ENCODE assay signal across 12 mouse cellular contexts in the genomic region with DNA sequence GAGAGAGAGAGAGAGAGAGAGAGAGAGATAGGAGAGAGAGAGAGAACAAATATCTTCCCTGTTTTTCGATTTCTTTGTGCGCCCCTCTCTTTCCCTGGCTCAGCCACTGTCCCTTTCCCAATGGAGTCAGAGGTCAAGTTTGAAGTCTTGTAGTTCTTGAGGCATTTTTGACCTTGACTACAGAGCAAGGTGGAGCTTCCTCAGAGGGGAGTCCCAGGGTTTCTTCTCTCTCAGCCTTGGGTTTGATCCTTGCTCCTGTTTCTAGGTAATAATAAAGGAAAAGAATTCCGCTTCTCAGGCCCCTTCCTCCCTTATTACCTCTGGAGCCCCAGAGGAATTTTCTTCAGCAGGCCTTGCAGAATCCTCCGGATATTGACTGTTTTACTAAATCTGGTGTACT. TPM values are rescaled to one million over a fixed set of nuclear protein-coding genes. Genes with fewer than 3 reads are reported as not detected.
DNase-seq lines count a peak whose midpoint lies in the region; ATAC-seq lines count a peak whose summit lies in the region.
"Had no signal": no experiment of that assay in that cellular context is flagged by ENCODE, and none has a peak within 500 bp of the region (broad histone marks: within the 10 kb centered on the region; RNA-seq: fewer than 3 reads in every experiment).

No protein-coding gene starts in this region.

- peak overlapping the region; percentile 61 for H3K9ac ChIP-seq in lung, embryonic 15.5 days
- H3K9ac ChIP-seq in forebrain, embryonic 15.5 days (replicated peaks), result peak overlapping the region; percentile 85
- peak overlapping the region; percentile 33 for H3K9ac ChIP-seq in limb, embryonic 15.5 days
- H3K9ac ChIP-seq: liver, embryonic 13.5 days had no signal

- no peaks in the 10 kb centered on the region for H3K36me3 ChIP-seq in lung, embryonic 15.5 days
- H3K36me3 ChIP-seq in forebrain, embryonic 15.5 days, result no peaks in the 10 kb centered on the region
- H3K36me3 ChIP-seq in limb, embryonic 15.5 days, result no peaks in the 10 kb centered on the region; the same call in 1 of the 2 replicates
- H3K36me3 ChIP-seq: liver, embryonic 13.5 days had no signal

- H3K4me1 ChIP-seq in lung, embryonic 15.5 days, result peaks cover 31% of the 10 kb centered on the region
- H3K4me1 ChIP-seq in forebrain, embryonic 15.5 days, result peaks cover 43% of the 10 kb centered on the region
- H3K4me1 ChIP-seq in limb, embryonic 15.5 days, result peaks cover 48% of the 10 kb centered on the region

- WGBS in lung, embryonic 15.5 days, result 39% methylated on average over 4 of the region's 4 CpGs
- 1% methylated on average over 4 of the region's 4 CpGs for WGBS in forebrain, embryonic 15.5 days
- 18% methylated on average over 4 of the region's 4 CpGs for WGBS in limb, embryonic 15.5 days

- H3K4me2 ChIP-seq in lung, embryonic 15.5 days, result peak overlapping the region; percentile 98
- peak overlapping the region; percentile 88 for H3K4me2 ChIP-seq in forebrain, embryonic 15.5 days (replicated peaks)
- H3K4me2 ChIP-seq in limb, embryonic 15.5 days, result peak overlapping the region; percentile 97

- DNase-seq in lung, postnatal 10 days, result no peak
- no peak for DNase-seq in urinary bladder, postnatal 25 days (ENCODE audit: low spot score)
- DNase-seq in adrenal gland, postnatal 10 days, result no peak
- no peak for DNase-seq in left cerebral cortex, adult 9 months (ENCODE audit: low spot score in 2 of 2)
- DNase-seq: cerebellum, adult 18-20 months; gastrocnemius, postnatal 36 days; liver, embryonic 13.5 days; thymus, postnatal 36 days had no signal

- H3K27me3 ChIP-seq in lung, embryonic 15.5 days, result peaks cover 21% of the 10 kb centered on the region
- no peaks in the 10 kb centered on the region for H3K27me3 ChIP-seq in forebrain, embryonic 15.5 days
- no peaks in the 10 kb centered on the region for H3K27me3 ChIP-seq in limb, embryonic 15.5 days

- peak overlapping the region; percentile 55 for H3K27ac ChIP-seq in lung, embryonic 15.5 days
- H3K27ac ChIP-seq in forebrain, embryonic 15.5 days (replicated peaks), result peak overlapping the region; percentile 84
- no peak overlapping the region for H3K27ac ChIP-seq in limb, embryonic 15.5 days
- H3K27ac ChIP-seq: liver, embryonic 13.5 days had no signal

- ATAC-seq in lung, embryonic 15.5 days (ENCODE audit: borderline replicate concordance, extremely low read depth, low FRiP score, low TSS enrichment), result no peak
- no peak for ATAC-seq in forebrain, embryonic 15.5 days (replicated peaks)
- no peak for ATAC-seq in limb, embryonic 15.5 days (ENCODE audit: insufficient number of reproducible peaks, low FRiP score, low TSS enrichment, low read depth)
- no peak for ATAC-seq in CD4-positive, CD25-positive, alpha-beta regulatory T cell, adult 4 months

- H3K9me3 ChIP-seq in lung, embryonic 15.5 days, result no peaks in the 10 kb centered on the region
- H3K9me3 ChIP-seq in forebrain, embryonic 15.5 days, result no peaks in the 10 kb centered on the region
- no peaks in the 10 kb centered on the region for H3K9me3 ChIP-seq in limb, embryonic 15.5 days
- H3K9me3 ChIP-seq: liver, embryonic 13.5 days had no signal

- peak overlapping the region; percentile 67 for H3K4me3 ChIP-seq in lung, embryonic 15.5 days
- H3K4me3 ChIP-seq in forebrain, embryonic 15.5 days, result peak overlapping the region; percentile 97
- peak overlapping the region; percentile 61 for H3K4me3 ChIP-seq in limb, embryonic 15.5 days

RNA-seq across cellular contexts. Expression of a gene that starts 1.6 kb away (rescaled TPM):
- polyA plus RNA-seq in lung, embryonic 15.5 days (2015; fragmentation: Nextera tagmentation; extraction: Ambion mirVana), result 344 and 357 TPM in 2 replicates
- polyA plus RNA-seq in forebrain, embryonic 15.5 days (2015; fragmentation: Nextera tagmentation; extraction: Ambion mirVana), result 336 and 343 TPM in 2 replicates
- 379 and 399 TPM in 2 replicates for polyA plus RNA-seq in limb, embryonic 15.5 days (2015; fragmentation: Nextera tagmentation; extraction: Ambion mirVana)
- polyA plus RNA-seq in CD4-positive, CD25-positive, alpha-beta regulatory T cell, adult 4 months (2017; shearing (Covaris generic)), result not detected
- total RNA-seq in adrenal gland, postnatal 10 days (2021), result 100 to 1,000 TPM; 210 to 501 TPM

RNA-seq across cellular contexts. Expression of a gene that starts 48.8 kb away (rescaled TPM):
- 72.0 and 76.7 TPM in 2 replicates for polyA plus RNA-seq in lung, embryonic 15.5 days (2015; fragmentation: Nextera tagmentation; extraction: Ambion mirVana)
- 22.0 and 24.4 TPM in 2 replicates for polyA plus RNA-seq in forebrain, embryonic 15.5 days (2015; fragmentation: Nextera tagmentation; extraction: Ambion mirVana)
- polyA plus RNA-seq in limb, embryonic 15.5 days (2015; fragmentation: Nextera tagmentation; extraction: Ambion mirVana), result 108 and 118 TPM in 2 replicates
- not detected for polyA plus RNA-seq in CD4-positive, CD25-positive, alpha-beta regulatory T cell, adult 4 months (2017; shearing (Covaris generic))
- total RNA-seq in adrenal gland, postnatal 10 days (2021), result 100 to 1,000 TPM in 1 of 2 experiments, 10 to 100 TPM in 1; 85.9 to 120 TPM

Comparison
In these comparisons a context has a peak if more than half of its experiments do, and no peak if none do; other contexts are left out.
1. H3K9ac ChIP-seq: peak in every context shown above with its lines; median percentile 85 in forebrain, embryonic 15.5 days; 61 in lung, embryonic 15.5 days; 33 in limb, embryonic 15.5 days.
2. RNA of a gene that starts 1.6 kb away (polyA plus RNA-seq): 379 to 399 TPM in limb, embryonic 15.5 days, 344 to 357 TPM in lung, embryonic 15.5 days and 336 to 343 TPM in forebrain, embryonic 15.5 days; not detected in CD4-positive, CD25-positive, alpha-beta regulatory T cell, adult 4 months; every median in the first group is over 100 times any median in the second.
3. RNA of a gene that starts 48.8 kb away (polyA plus RNA-seq): 108 to 118 TPM in limb, embryonic 15.5 days, 72.0 to 76.7 TPM in lung, embryonic 15.5 days and 22.0 to 24.4 TPM in forebrain, embryonic 15.5 days; not detected in CD4-positive, CD25-positive, alpha-beta regulatory T cell, adult 4 months; every median in the first group is over 10 times any median in the second.
4. Peak in every context shown above with its lines, with median percentiles within 50 percentile points of each other: H3K4me2 ChIP-seq and H3K4me3 ChIP-seq.